Mouse (Mus musculus): ENCODE measurements around the gene Polr3c. TPM values are rescaled to one million over a fixed set of nuclear protein-coding genes. Genes with fewer than 3 reads are reported as not detected.
A peak's percentile ranks its signal among the peaks of the same experiment; 100 is the strongest.

Polr3c gene
- polyA plus RNA-seq, 1 experiment from 2014 or later, result 38.1 TPM

DNA sequence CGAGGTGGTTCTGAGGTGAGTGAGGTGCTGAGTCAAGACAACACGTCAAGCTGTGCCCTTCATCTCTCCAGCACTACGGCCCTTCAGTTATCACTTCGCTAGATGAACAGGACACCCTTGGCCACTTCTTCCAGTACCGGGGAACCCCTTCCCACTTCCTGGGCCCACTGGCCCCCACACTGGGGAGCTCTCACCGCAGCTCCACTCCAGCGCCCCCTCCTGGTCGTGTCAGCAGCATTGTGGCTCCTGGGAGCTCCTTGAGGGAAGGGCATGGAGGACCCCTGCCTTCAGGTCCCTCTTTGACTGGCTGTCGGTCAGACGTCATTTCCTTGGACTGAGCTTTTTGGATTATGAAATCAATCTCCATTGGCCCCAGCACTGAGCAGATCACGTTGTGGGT, 22.6 kb downstream of the Polr3c start:
- DNase-seq (ENCODE audit: low spot score) (peak; percentile 26), ATAC-seq (ENCODE audit: low FRiP score) (no peak)
- no peak overlapping the region for H3K4me2 ChIP-seq (replicated peaks; ENCODE audit: low read depth, low read length)
- H3K9me3 ChIP-seq (ENCODE audit: control insufficient read depth, low read length), result no peaks in the 10 kb centered on the region
- H3K36me3 ChIP-seq (ENCODE audit: control insufficient read depth, insufficient read depth, low read length), result 0 out of 2 replicates have a peak, but pooled peaks cover 4% of the 10 kb centered on the region
- H3K9ac ChIP-seq (ENCODE audit: low read depth, low read length), result no peak overlapping the region
- WGBS, result 66% methylated on average over 11 of the region's 11 CpGs
- H3K4me1 ChIP-seq (replicated peaks; ENCODE audit: control insufficient read depth, insufficient read depth, low read length), result no peaks in the 10 kb centered on the region
- no peak overlapping the region for H3K27ac ChIP-seq (ENCODE audit: low read depth, low read length)
- H3K4me3 ChIP-seq (ENCODE audit: low read depth, low read length), result no peak overlapping the region
- H3K27me3 ChIP-seq (ENCODE audit: control insufficient read depth, insufficient read depth, low read length), result no peaks in the 10 kb centered on the region

DNA sequence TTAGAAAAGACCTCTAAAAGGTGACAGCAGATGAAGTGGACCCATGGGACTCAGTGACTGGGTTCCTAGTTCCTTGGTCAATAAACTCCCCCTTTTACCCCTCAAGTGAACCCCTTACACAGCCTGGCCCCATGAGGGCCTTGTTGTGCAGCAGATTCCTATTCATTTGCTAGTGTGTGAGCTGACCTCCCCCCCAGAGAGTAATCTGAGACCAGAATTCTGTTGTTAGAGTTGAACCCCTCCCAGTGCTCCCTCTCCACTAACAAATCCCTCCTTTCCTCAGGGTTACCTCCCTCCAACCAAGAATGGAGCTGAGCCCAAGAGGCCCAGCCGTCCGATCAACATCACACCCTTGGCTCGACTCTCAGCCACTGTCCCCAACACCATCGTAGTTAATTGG, 26.4 kb downstream of the Polr3c start:
- Histone ChIP-seq H3K27me3 (ENCODE audit: control insufficient read depth, insufficient read depth, low read length) (no peaks in the 10 kb centered on the region), H3K9me3 (ENCODE audit: control insufficient read depth, low read length) (no peaks in the 10 kb centered on the region), H3K9ac (ENCODE audit: low read depth, low read length) (no peak overlapping the region), H3K4me1 (replicated peaks; ENCODE audit: control insufficient read depth, insufficient read depth, low read length) (no peaks in the 10 kb centered on the region), H3K4me3 (ENCODE audit: low read depth, low read length) (no peak overlapping the region), H3K36me3 (ENCODE audit: control insufficient read depth, insufficient read depth, low read length) (0 out of 2 replicates have a peak, but pooled peaks cover 4% of the 10 kb centered on the region), H3K4me2 (replicated peaks; ENCODE audit: low read depth, low read length) (no peak overlapping the region), H3K27ac (ENCODE audit: low read depth, low read length) (no peak overlapping the region)
- ATAC-seq (ENCODE audit: low FRiP score), result no peak
- WGBS, result 87% methylated on average over 4 of the region's 4 CpGs
- DNase-seq (ENCODE audit: low spot score), result no peak

DNA sequence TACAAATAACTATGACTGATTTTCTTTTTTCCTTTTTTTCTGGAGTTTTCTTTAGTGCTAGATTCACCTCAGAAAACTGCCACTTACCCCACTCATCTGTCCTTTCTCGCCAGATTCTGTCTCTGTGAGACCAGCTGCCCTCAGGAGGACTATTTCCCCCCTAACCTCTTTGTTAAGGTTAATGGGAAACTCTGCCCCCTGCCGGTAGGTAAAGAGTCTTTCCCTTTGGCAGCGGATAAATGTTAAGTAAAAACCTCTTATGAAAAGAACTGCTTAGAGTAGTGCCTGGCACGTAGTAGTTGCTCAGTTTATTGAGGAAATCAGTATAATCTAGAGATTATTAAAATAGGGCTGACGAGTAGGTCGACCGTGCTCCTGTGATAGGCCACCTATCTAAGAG, 27.1 kb downstream of the Polr3c start:
- Histone ChIP-seq H3K36me3 (ENCODE audit: control insufficient read depth, insufficient read depth, low read length) (0 out of 2 replicates have a peak, but pooled peaks cover 4% of the 10 kb centered on the region), H3K4me2 (replicated peaks; ENCODE audit: low read depth, low read length) (no peak overlapping the region), H3K27me3 (ENCODE audit: control insufficient read depth, insufficient read depth, low read length) (no peaks in the 10 kb centered on the region), H3K27ac (ENCODE audit: low read depth, low read length) (no peak overlapping the region), H3K9me3 (ENCODE audit: control insufficient read depth, low read length) (no peaks in the 10 kb centered on the region), H3K4me3 (ENCODE audit: low read depth, low read length) (no peak overlapping the region), H3K9ac (ENCODE audit: low read depth, low read length) (no peak overlapping the region), H3K4me1 (replicated peaks; ENCODE audit: control insufficient read depth, insufficient read depth, low read length) (0 out of 2 replicates have a peak, but pooled peaks cover 3% of the 10 kb centered on the region)
- WGBS, result 52% methylated on average over 7 of the region's 7 CpGs
- DNase-seq (ENCODE audit: low spot score) (peak; percentile 54), ATAC-seq (ENCODE audit: low FRiP score) (no peak)

DNA sequence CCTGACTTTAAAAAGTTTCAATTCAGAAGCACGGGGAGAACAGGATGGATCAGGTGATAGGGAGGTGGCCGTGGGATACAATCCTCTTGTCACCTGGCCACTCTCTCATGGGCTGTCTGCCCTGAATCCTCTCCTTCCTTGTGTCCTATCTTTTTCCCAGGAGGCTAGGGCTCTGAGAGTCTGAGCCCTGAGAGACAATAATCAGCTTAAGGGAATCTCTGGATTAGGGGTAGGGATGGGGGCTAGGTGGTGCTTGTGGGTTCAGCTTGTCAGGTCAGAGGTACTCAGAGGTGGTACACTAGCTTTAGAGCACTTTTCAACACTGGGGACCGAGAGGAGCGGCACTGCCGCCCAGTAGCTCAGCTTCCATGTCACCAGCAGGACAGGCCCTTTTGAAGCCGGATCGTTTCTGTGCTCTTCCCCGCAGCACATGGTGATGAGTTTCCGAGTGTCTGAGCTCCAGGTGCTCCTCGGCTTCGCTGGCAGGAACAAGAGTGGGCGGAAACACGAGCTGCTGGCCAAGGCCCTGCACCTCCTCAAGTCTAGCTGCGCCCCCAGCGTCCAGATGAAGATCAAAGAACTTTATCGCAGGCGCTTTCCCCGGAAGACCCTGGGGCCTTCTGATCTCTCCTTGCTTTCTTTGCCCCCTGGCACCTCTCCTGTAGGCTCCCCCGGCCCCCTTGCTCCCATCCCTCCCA, 28.3 kb downstream of the Polr3c start:
- H3K27me3 ChIP-seq (ENCODE audit: control insufficient read depth, insufficient read depth, low read length), result no peaks in the 10 kb centered on the region
- no peak overlapping the region for H3K4me2 ChIP-seq (replicated peaks; ENCODE audit: low read depth, low read length)
- H3K27ac ChIP-seq (ENCODE audit: low read depth, low read length), result no peak overlapping the region
- H3K9ac ChIP-seq (ENCODE audit: low read depth, low read length), result no peak overlapping the region
- DNase-seq (ENCODE audit: low spot score) (no peak), ATAC-seq (ENCODE audit: low FRiP score) (no peak)
- 0 out of 2 replicates have a peak, but pooled peaks cover 3% of the 10 kb centered on the region for H3K4me1 ChIP-seq (replicated peaks; ENCODE audit: control insufficient read depth, insufficient read depth, low read length)
- H3K36me3 ChIP-seq (ENCODE audit: control insufficient read depth, insufficient read depth, low read length), result no peaks in the 10 kb centered on the region
- no peak overlapping the region for H3K4me3 ChIP-seq (ENCODE audit: low read depth, low read length)
- WGBS, result 50% methylated on average over 19 of the region's 19 CpGs
- H3K9me3 ChIP-seq (ENCODE audit: control insufficient read depth, low read length), result no peaks in the 10 kb centered on the region

GRCm38 (mm10) chr3:96696766-96697732, 30.4 kb downstream of the Polr3c start:
- WGBS, result under 1% methylated on average over 62 of the region's 85 CpGs
- peak; percentile 95 for ATAC-seq (ENCODE audit: low FRiP score)
- peak; percentile 93 for DNase-seq (ENCODE audit: low spot score)

GRCm38 (mm10) chr3:96696198-96696765, 31.1 kb downstream of the Polr3c start, which contains the start of gene Pias3:
Pias3 (plus strand) TSS chr3:96696384.
- DNase-seq (ENCODE audit: low spot score), result peak; percentile 82
- Histone ChIP-seq H3K4me3 (ENCODE audit: low read depth, low read length) (peak within 1 kb of the TSS; percentile 77), H3K27ac (ENCODE audit: low read depth, low read length) (peak within 1 kb of the TSS; percentile 94), H3K4me2 (replicated peaks; ENCODE audit: low read depth, low read length) (peak within 1 kb of the TSS; percentile 70), H3K9ac (ENCODE audit: low read depth, low read length) (peak within 1 kb of the TSS; percentile 87), H3K27me3 (ENCODE audit: control insufficient read depth, insufficient read depth, low read length) (no peaks in the 10 kb centered on the region), H3K4me1 (replicated peaks; ENCODE audit: control insufficient read depth, insufficient read depth, low read length) (0 out of 2 replicates have a peak, but pooled peaks cover 3% of the 10 kb centered on the region), H3K9me3 (ENCODE audit: control insufficient read depth, low read length) (no peaks in the 10 kb centered on the region), H3K36me3 (ENCODE audit: control insufficient read depth, insufficient read depth, low read length) (no peaks in the 10 kb centered on the region)
- WGBS, result 0% methylated on average over 35 of the region's 35 CpGs
- ATAC-seq (ENCODE audit: low FRiP score), result peak; percentile 76

More at GRCm38 (mm10) chr3:96696766-96697732, 30.4 kb downstream of the Polr3c start:
- peak overlapping the region; percentile 77 for H3K4me3 ChIP-seq (ENCODE audit: low read depth, low read length)
- H3K9me3 ChIP-seq (ENCODE audit: control insufficient read depth, low read length), result no peaks in the 10 kb centered on the region
- H3K27me3 ChIP-seq (ENCODE audit: control insufficient read depth, insufficient read depth, low read length), result no peaks in the 10 kb centered on the region
- H3K27ac ChIP-seq (ENCODE audit: low read depth, low read length), result peak overlapping the region; percentile 94
- H3K4me1 ChIP-seq (replicated peaks; ENCODE audit: control insufficient read depth, insufficient read depth, low read length), result 0 out of 2 replicates have a peak, but pooled peaks cover 3% of the 10 kb centered on the region
- H3K9ac ChIP-seq (ENCODE audit: low read depth, low read length), result peak overlapping the region; percentile 87
- H3K4me2 ChIP-seq (replicated peaks; ENCODE audit: low read depth, low read length), result peak overlapping the region; percentile 70
- no peaks in the 10 kb centered on the region for H3K36me3 ChIP-seq (ENCODE audit: control insufficient read depth, insufficient read depth, low read length)

GRCm38 (mm10) chr3:96693579-96693978, 33.8 kb downstream of the Polr3c start:
- WGBS, result 94% methylated on average over 1 of the region's 1 CpGs
- Histone ChIP-seq H3K27me3 (ENCODE audit: control insufficient read depth, insufficient read depth, low read length) (no peaks in the 10 kb centered on the region), H3K4me2 (replicated peaks; ENCODE audit: low read depth, low read length) (no peak overlapping the region), H3K4me3 (ENCODE audit: low read depth, low read length) (no peak overlapping the region), H3K36me3 (ENCODE audit: control insufficient read depth, insufficient read depth, low read length) (no peaks in the 10 kb centered on the region), H3K27ac (ENCODE audit: low read depth, low read length) (no peak overlapping the region), H3K4me1 (replicated peaks; ENCODE audit: control insufficient read depth, insufficient read depth, low read length) (0 out of 2 replicates have a peak, but pooled peaks cover 4% of the 10 kb centered on the region), H3K9me3 (ENCODE audit: control insufficient read depth, low read length) (no peaks in the 10 kb centered on the region), H3K9ac (ENCODE audit: low read depth, low read length) (no peak overlapping the region)
- DNase-seq (ENCODE audit: low spot score), result no peak
- ATAC-seq (ENCODE audit: low FRiP score), result no peak

GRCm38 (mm10) chr3:96692506-96692905, 34.9 kb downstream of the Polr3c start:
- H3K4me2 ChIP-seq (replicated peaks; ENCODE audit: low read depth, low read length), result no peak overlapping the region
- H3K36me3 ChIP-seq (ENCODE audit: control insufficient read depth, insufficient read depth, low read length), result no peaks in the 10 kb centered on the region
- no peak for ATAC-seq (ENCODE audit: low FRiP score)
- WGBS, result 16% methylated on average over 3 of the region's 3 CpGs
- H3K9ac ChIP-seq (ENCODE audit: low read depth, low read length), result no peak overlapping the region
- H3K4me1 ChIP-seq (replicated peaks; ENCODE audit: control insufficient read depth, insufficient read depth, low read length), result 0 out of 2 replicates have a peak, but pooled peaks cover 4% of the 10 kb centered on the region
- no peak overlapping the region for H3K4me3 ChIP-seq (ENCODE audit: low read depth, low read length)
- H3K9me3 ChIP-seq (ENCODE audit: control insufficient read depth, low read length), result no peaks in the 10 kb centered on the region
- H3K27me3 ChIP-seq (ENCODE audit: control insufficient read depth, insufficient read depth, low read length), result no peaks in the 10 kb centered on the region
- no peak overlapping the region for H3K27ac ChIP-seq (ENCODE audit: low read depth, low read length)
- DNase-seq (ENCODE audit: low spot score), result peak; percentile 47

Data from hindbrain, embryonic 11.5 days (tissue).